Mouse (Mus musculus): Measurements from ENCODE around the gene Cog7. TPM values are rescaled to one million over a fixed set of nuclear protein-coding genes. Genes with fewer than 3 reads are reported as not detected.

Cog7 gene
- polyA plus RNA-seq, 1 experiment: 14.1 TPM

GRCm38 (mm10) chr7:121942371-121942770 lies 39.1 kb downstream of the Cog7 start:
- WGBS: 98% methylated on average over 2 of the region's 2 CpGs
- Histone ChIP-seq H3K4me1 (replicated peaks; ENCODE audit: control insufficient read depth, insufficient read depth, low read length) (0 out of 2 replicates have a peak, but pooled peaks cover 4% of the 10 kb centered on the region), H3K36me3 (ENCODE audit: control insufficient read depth, insufficient read depth, low read length) (no peaks in the 10 kb centered on the region), H3K4me3 (ENCODE audit: control insufficient read depth, insufficient read depth, low read length) (no peak overlapping the region), H3K27ac (ENCODE audit: control insufficient read depth, insufficient read depth, low read length) (no peak overlapping the region), H3K27me3 (ENCODE audit: control insufficient read depth, insufficient read depth, low read length) (no peaks in the 10 kb centered on the region)
- no peak for DNase-seq
- no peak for TF ChIP-seq CTCF (IDR thresholded peaks at IDR 0.05; ENCODE audit: borderline replicate concordance, control insufficient read depth, extremely low read depth, insufficient read depth, low read length, poor library complexity)
- TF ChIP-seq POLR2A (IDR thresholded peaks at IDR 0.05; ENCODE audit: control insufficient read depth, extremely low read depth, insufficient read depth, low read length, poor library complexity): no peak

GRCm38 (mm10) chr7:121941640-121942039 lies 39.9 kb downstream of the Cog7 start:
- Histone ChIP-seq H3K27ac (ENCODE audit: control insufficient read depth, insufficient read depth, low read length) (no peak overlapping the region), H3K36me3 (ENCODE audit: control insufficient read depth, insufficient read depth, low read length) (no peaks in the 10 kb centered on the region)

GRCm38 (mm10) chr7:121941016-121941415 lies 40.5 kb downstream of the Cog7 start:
- no peaks in the 10 kb centered on the region for H3K36me3 ChIP-seq (ENCODE audit: control insufficient read depth, insufficient read depth, low read length)

More at GRCm38 (mm10) chr7:121941640-121942039, 39.9 kb downstream of the Cog7 start:
- DNase-seq: no peak
- WGBS: 98% methylated on average over 3 of the region's 3 CpGs
- TF ChIP-seq POLR2A (IDR thresholded peaks at IDR 0.05; ENCODE audit: control insufficient read depth, extremely low read depth, insufficient read depth, low read length, poor library complexity) (no peak), CTCF (IDR thresholded peaks at IDR 0.05; ENCODE audit: borderline replicate concordance, control insufficient read depth, extremely low read depth, insufficient read depth, low read length, poor library complexity) (no peak)
- H3K27me3 ChIP-seq (ENCODE audit: control insufficient read depth, insufficient read depth, low read length): no peaks in the 10 kb centered on the region
- 0 out of 2 replicates have a peak, but pooled peaks cover 4% of the 10 kb centered on the region for H3K4me1 ChIP-seq (replicated peaks; ENCODE audit: control insufficient read depth, insufficient read depth, low read length)
- no peak overlapping the region for H3K4me3 ChIP-seq (ENCODE audit: control insufficient read depth, insufficient read depth, low read length)

GRCm38 (mm10) chr7:121939729-121940128 lies 41.8 kb downstream of the Cog7 start:
- TF ChIP-seq POLR2A (IDR thresholded peaks at IDR 0.05; ENCODE audit: control insufficient read depth, extremely low read depth, insufficient read depth, low read length, poor library complexity) (no peak), CTCF (IDR thresholded peaks at IDR 0.05; ENCODE audit: borderline replicate concordance, control insufficient read depth, extremely low read depth, insufficient read depth, low read length, poor library complexity) (no peak)
- no peaks in the 10 kb centered on the region for H3K27me3 ChIP-seq (ENCODE audit: control insufficient read depth, insufficient read depth, low read length)
- H3K27ac ChIP-seq (ENCODE audit: control insufficient read depth, insufficient read depth, low read length): no peak overlapping the region
- no peak for DNase-seq
- H3K36me3 ChIP-seq (ENCODE audit: control insufficient read depth, insufficient read depth, low read length): no peaks in the 10 kb centered on the region
- 37% methylated on average over 4 of the region's 4 CpGs for WGBS
- H3K4me1 ChIP-seq (replicated peaks; ENCODE audit: control insufficient read depth, insufficient read depth, low read length): peaks cover 8% of the 10 kb centered on the region
- H3K4me3 ChIP-seq (ENCODE audit: control insufficient read depth, insufficient read depth, low read length): no peak overlapping the region

More at GRCm38 (mm10) chr7:121941016-121941415, 40.5 kb downstream of the Cog7 start:
- Histone ChIP-seq H3K27ac (ENCODE audit: control insufficient read depth, insufficient read depth, low read length) (no peak overlapping the region), H3K4me1 (replicated peaks; ENCODE audit: control insufficient read depth, insufficient read depth, low read length) (0 out of 2 replicates have a peak, but pooled peaks cover 4% of the 10 kb centered on the region), H3K4me3 (ENCODE audit: control insufficient read depth, insufficient read depth, low read length) (no peak overlapping the region), H3K27me3 (ENCODE audit: control insufficient read depth, insufficient read depth, low read length) (no peaks in the 10 kb centered on the region)
- no peak for TF ChIP-seq POLR2A (IDR thresholded peaks at IDR 0.05; ENCODE audit: control insufficient read depth, extremely low read depth, insufficient read depth, low read length, poor library complexity)
- TF ChIP-seq CTCF (IDR thresholded peaks at IDR 0.05; ENCODE audit: borderline replicate concordance, control insufficient read depth, extremely low read depth, insufficient read depth, low read length, poor library complexity): no peak
- DNase-seq: no peak
- WGBS: 97% methylated on average over 3 of the region's 3 CpGs

GRCm38 (mm10) chr7:121939244-121939643 lies 42.3 kb downstream of the Cog7 start:
- WGBS: 94% methylated on average over 6 of the region's 6 CpGs
- DNase-seq: no peak
- Histone ChIP-seq H3K4me1 (replicated peaks; ENCODE audit: control insufficient read depth, insufficient read depth, low read length) (peaks cover 11% of the 10 kb centered on the region), H3K27ac (ENCODE audit: control insufficient read depth, insufficient read depth, low read length) (no peak overlapping the region), H3K36me3 (ENCODE audit: control insufficient read depth, insufficient read depth, low read length) (no peaks in the 10 kb centered on the region), H3K27me3 (ENCODE audit: control insufficient read depth, insufficient read depth, low read length) (no peaks in the 10 kb centered on the region), H3K4me3 (ENCODE audit: control insufficient read depth, insufficient read depth, low read length) (no peak overlapping the region)
- no peak for TF ChIP-seq POLR2A (IDR thresholded peaks at IDR 0.05; ENCODE audit: control insufficient read depth, extremely low read depth, insufficient read depth, low read length, poor library complexity)
- no peak for TF ChIP-seq CTCF (IDR thresholded peaks at IDR 0.05; ENCODE audit: borderline replicate concordance, control insufficient read depth, extremely low read depth, insufficient read depth, low read length, poor library complexity)

- H3K4me1 ChIP-seq (replicated peaks; ENCODE audit: control insufficient read depth, insufficient read depth, low read length): peaks cover 13% of the 10 kb centered on the region
- H3K27ac ChIP-seq (ENCODE audit: control insufficient read depth, insufficient read depth, low read length): no peak overlapping the region
- no peaks in the 10 kb centered on the region for H3K36me3 ChIP-seq (ENCODE audit: control insufficient read depth, insufficient read depth, low read length)
- DNase-seq: no peak
- WGBS: 96% methylated on average over 8 of the region's 8 CpGs
- no peak overlapping the region for H3K4me3 ChIP-seq (ENCODE audit: control insufficient read depth, insufficient read depth, low read length)
- no peak for TF ChIP-seq POLR2A (IDR thresholded peaks at IDR 0.05; ENCODE audit: control insufficient read depth, extremely low read depth, insufficient read depth, low read length, poor library complexity)
- TF ChIP-seq CTCF (IDR thresholded peaks at IDR 0.05; ENCODE audit: borderline replicate concordance, control insufficient read depth, extremely low read depth, insufficient read depth, low read length, poor library complexity): no peak
- H3K27me3 ChIP-seq (ENCODE audit: control insufficient read depth, insufficient read depth, low read length): no peaks in the 10 kb centered on the region
Measured at GRCm38 (mm10) chr7:121938124-121938891, 43.2 kb downstream of the Cog7 start.

Data from thymus, adult 2 months (tissue).